Mouse (Mus musculus) ES-Bruce4 (cell line): ENCODE results near the gene Wars.

Experiments
- CTCF ChIP-seq: IDR thresholded peaks from one replicate; pipeline ENCODE4 v1.8.1; 2011; ENCODE audit warnings: low read depth, low read length
- EP300 ChIP-seq: IDR thresholded peaks from 2 replicates; pipeline ENCODE4 v1.6.1; 2011; ENCODE audit warnings: low read depth, low read length; ENCODE audit not compliant: insufficient read depth
- POLR2A ChIP-seq: IDR thresholded peaks from one replicate; pipeline ENCODE4 v1.8.1; 2011; ENCODE audit warnings: low read length; ENCODE audit not compliant: insufficient read depth

GRCm38 (mm10) chr12:108858486-108858885 is 35.5 kb downstream of the Wars start:
- TF ChIP-seq CTCF (no peak), POLR2A (no peak), EP300 (no peak)
